In genomic region chr16:94590214-94590613, GRCm38 (mm10) we compare ENCODE assay signal across 25 mouse cellular contexts. TPM values are rescaled to one million over a fixed set of nuclear protein-coding genes. Genes with fewer than 3 reads are reported as not detected.
DNase-seq lines count a peak whose midpoint lies in the region; ATAC-seq and TF ChIP-seq lines count a peak whose summit lies in the region.
"Had no signal": no experiment of that assay in that cellular context is flagged by ENCODE, and none has a peak within 500 bp of the region (broad histone marks: within the 10 kb centered on the region; RNA-seq: fewer than 3 reads in every experiment).

No protein-coding gene starts in this region.

- 0 out of 2 replicates have a peak, but pooled peaks cover 2% of the 10 kb centered on the region for H3K36me3 ChIP-seq in heart, embryonic 12.5 days
- no peaks in the 10 kb centered on the region for H3K36me3 ChIP-seq in heart, embryonic 11.5 days (ENCODE audit: control insufficient read depth, insufficient read depth, low read length)
- H3K36me3 ChIP-seq in intestine, postnatal 0 days (ENCODE audit: control insufficient read depth, insufficient read depth), result no peaks in the 10 kb centered on the region
- H3K36me3 ChIP-seq: forebrain, embryonic 12.5 days; hindbrain, embryonic 12.5 days; lung, embryonic 15.5 days; neural tube, embryonic 13.5 days had no signal

- 69% methylated on average over 1 of the region's 1 CpGs for WGBS in heart, embryonic 12.5 days
- 79% methylated on average over 1 of the region's 1 CpGs for WGBS in heart, embryonic 11.5 days (ENCODE audit: insufficient replicate concordance)
- 36% methylated on average over 1 of the region's 1 CpGs for WGBS in intestine, postnatal 0 days

- H3K4me2 ChIP-seq in heart, embryonic 12.5 days, result no peak overlapping the region
- H3K4me2 ChIP-seq in heart, embryonic 11.5 days, result no peak overlapping the region
- no peak overlapping the region for H3K4me2 ChIP-seq in intestine, postnatal 0 days (replicated peaks; ENCODE audit: low read depth)
- H3K4me2 ChIP-seq: forebrain, embryonic 12.5 days; hindbrain, embryonic 12.5 days; liver, embryonic 15.5 days; lung, embryonic 15.5 days; neural tube, embryonic 13.5 days had no signal

- no peak overlapping the region for H3K9ac ChIP-seq in heart, embryonic 12.5 days
- H3K9ac ChIP-seq in heart, embryonic 11.5 days (ENCODE audit: low read depth, low read length), result no peak overlapping the region
- no peak overlapping the region for H3K9ac ChIP-seq in intestine, postnatal 0 days (ENCODE audit: low read depth, low read length)
- H3K9ac ChIP-seq: forebrain, embryonic 12.5 days; hindbrain, embryonic 12.5 days; liver, embryonic 15.5 days; lung, embryonic 15.5 days; neural tube, embryonic 13.5 days had no signal

- H3K4me1 ChIP-seq in heart, embryonic 12.5 days (replicated peaks), result peaks cover 85% of the 10 kb centered on the region
- peaks cover 65% of the 10 kb centered on the region for H3K4me1 ChIP-seq in heart, embryonic 11.5 days (ENCODE audit: control insufficient read depth, insufficient read depth, low read length)
- peaks cover 36% of the 10 kb centered on the region for H3K4me1 ChIP-seq in intestine, postnatal 0 days (replicated peaks; ENCODE audit: control insufficient read depth, insufficient read depth, low read length)

- TF ChIP-seq CTCF in layer of hippocampus, adult 2 months (conservative IDR thresholded peaks at IDR 0.05), result no peak
- TF ChIP-seq CTCF in intestine, postnatal 0 days (IDR thresholded peaks at IDR 0.05; ENCODE audit: low read depth), result no peak

- H3K27ac ChIP-seq in heart, embryonic 12.5 days (ENCODE audit: poor library complexity, severe bottlenecking), result peak overlapping the region; percentile 31; the same call in 1 of the 2 replicates
- no peak overlapping the region for H3K27ac ChIP-seq in heart, embryonic 11.5 days (ENCODE audit: low read depth, low read length)
- H3K27ac ChIP-seq in layer of hippocampus, adult 2 months, result peak overlapping the region; percentile 8; the same call in 1 of the 2 replicates
- H3K27ac ChIP-seq in intestine, postnatal 0 days (ENCODE audit: low read depth, low read length), result peak overlapping the region; percentile 42
- H3K27ac ChIP-seq: forebrain, embryonic 12.5 days; hindbrain, embryonic 12.5 days; limb, embryonic 10.5 days; liver, embryonic 15.5 days; lung, embryonic 15.5 days; neural tube, embryonic 13.5 days; stomach, postnatal 0 days had no signal

- no peak for DNase-seq in layer of hippocampus, adult 2 months (ENCODE audit: low spot score in 2 of 2)
- no peak for DNase-seq in layer of hippocampus, postnatal 36 days
- DNase-seq in left cerebral cortex, adult 9 months (ENCODE audit: low spot score in 2 of 2), result no peak
- DNase-seq in cerebellum, adult 8-10 months, result no peak
- DNase-seq: adrenal gland, adult 8-10 months; B cell, adult 2 months; cerebellum, adult 11-12 months; cerebellum, postnatal 14 days; gastrocnemius, postnatal 10 days; heart, adult 18-20 months; liver; lung, postnatal 36 days; thymus, adult 2 months had no signal

- no peak for ATAC-seq in heart, embryonic 12.5 days (ENCODE audit: insufficient number of reproducible peaks, low FRiP score)
- ATAC-seq in heart, embryonic 11.5 days (replicated peaks; ENCODE audit: insufficient number of reproducible peaks, low FRiP score, low TSS enrichment), result no peak
- ATAC-seq in intestine, postnatal 0 days, result peak; percentile 60
- ATAC-seq: midbrain, embryonic 16.5 days had no signal

- H3K27me3 ChIP-seq in heart, embryonic 12.5 days (replicated peaks), result no peaks in the 10 kb centered on the region
- no peaks in the 10 kb centered on the region for H3K27me3 ChIP-seq in heart, embryonic 11.5 days (ENCODE audit: control insufficient read depth, insufficient read depth, low read length)
- no peaks in the 10 kb centered on the region for H3K27me3 ChIP-seq in intestine, postnatal 0 days (replicated peaks; ENCODE audit: control insufficient read depth, insufficient read depth, low read length)
- H3K27me3 ChIP-seq: forebrain, embryonic 12.5 days; hindbrain, embryonic 12.5 days; liver, embryonic 15.5 days; lung, embryonic 15.5 days; neural tube, embryonic 13.5 days had no signal

- no peak overlapping the region for H3K4me3 ChIP-seq in heart, embryonic 12.5 days
- H3K4me3 ChIP-seq in heart, embryonic 11.5 days (ENCODE audit: low read depth, low read length), result no peak overlapping the region
- no peak overlapping the region for H3K4me3 ChIP-seq in layer of hippocampus, adult 2 months
- H3K4me3 ChIP-seq in intestine, postnatal 0 days (ENCODE audit: low read depth, low read length), result no peak overlapping the region
- H3K4me3 ChIP-seq: forebrain, embryonic 12.5 days; hindbrain, embryonic 12.5 days; limb, embryonic 10.5 days; liver, embryonic 15.5 days; lung, embryonic 15.5 days; myocyte; neural tube, embryonic 13.5 days had no signal

- no peaks in the 10 kb centered on the region for H3K9me3 ChIP-seq in heart, embryonic 12.5 days (replicated peaks)
- no peaks in the 10 kb centered on the region for H3K9me3 ChIP-seq in heart, embryonic 11.5 days (replicated peaks; ENCODE audit: control insufficient read depth, low read length)
- no peaks in the 10 kb centered on the region for H3K9me3 ChIP-seq in intestine, postnatal 0 days (ENCODE audit: control insufficient read depth)
- H3K9me3 ChIP-seq: forebrain, embryonic 12.5 days; hindbrain, embryonic 12.5 days; limb, embryonic 10.5 days; liver, embryonic 15.5 days; lung, embryonic 15.5 days; neural tube, embryonic 13.5 days had no signal

RNA-seq across cellular contexts. Expression of gene Dyrk1a, which starts 20.4 kb away (rescaled TPM):
- polyA plus RNA-seq in heart, embryonic 12.5 days (2016; fragmentation: Nextera tagmentation; extraction: Ambion mirVana), result 7.3 and 7.9 TPM in 2 replicates
- polyA plus RNA-seq in heart, embryonic 11.5 days (2014; fragmentation: Nextera tagmentation; extraction: Ambion mirVana), result 9.0 and 11.6 TPM in 2 replicates
- 10 to 100 TPM; 95.0 to 98.9 TPM for total RNA-seq in layer of hippocampus, adult 2 months (2021)
- 10 to 100 TPM; 82.8 to 88.3 TPM for total RNA-seq in layer of hippocampus, postnatal 36 days (2021)
- 8.0 and 8.3 TPM in 2 replicates for polyA plus RNA-seq in intestine, postnatal 0 days (2015; fragmentation: Nextera tagmentation; extraction: Ambion mirVana)
